Mouse (Mus musculus) CH12F3 (cell line): Measurements from ENCODE around the gene Gm6525.

Experiments used
- in situ Hi-C: fragments of 300-500 bp; cut with MboI; formaldehyde crosslinking; loops from 2 replicates; pipeline ENCODE4 v1.14.3; 2020; ENCODE audit warnings: low sequenced_read_pairs

Gene Gm6525

DNA sequence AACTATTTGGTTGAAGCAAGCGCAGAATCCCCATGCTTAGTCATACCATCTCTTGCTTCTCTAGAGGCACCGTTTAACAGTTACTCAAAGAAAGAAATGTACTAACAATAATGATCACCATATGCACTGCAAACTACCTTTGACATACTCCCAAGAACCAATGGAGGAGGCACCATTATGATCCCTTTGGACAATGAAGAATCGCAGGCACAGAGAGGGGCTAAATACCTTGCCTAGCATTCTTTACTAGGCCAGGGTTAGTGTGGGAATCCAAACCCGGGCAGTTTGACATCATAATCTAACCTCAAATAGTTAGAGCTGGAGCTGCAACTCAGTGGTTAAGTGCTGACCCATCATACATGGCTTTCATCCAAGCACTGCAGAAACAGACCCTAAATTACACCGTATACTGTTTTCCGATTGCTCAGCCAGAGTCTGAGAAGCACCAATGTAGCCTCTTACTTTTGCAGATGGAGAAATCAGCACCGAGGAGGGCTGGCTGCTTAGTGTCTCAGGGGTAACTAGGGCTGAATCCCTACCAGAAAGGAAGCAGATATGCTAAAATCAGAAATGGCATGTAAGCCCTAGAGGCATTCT is 35.1 kb downstream of the Gm6525 start:
- in situ Hi-C loops, result no loop called here

DNA sequence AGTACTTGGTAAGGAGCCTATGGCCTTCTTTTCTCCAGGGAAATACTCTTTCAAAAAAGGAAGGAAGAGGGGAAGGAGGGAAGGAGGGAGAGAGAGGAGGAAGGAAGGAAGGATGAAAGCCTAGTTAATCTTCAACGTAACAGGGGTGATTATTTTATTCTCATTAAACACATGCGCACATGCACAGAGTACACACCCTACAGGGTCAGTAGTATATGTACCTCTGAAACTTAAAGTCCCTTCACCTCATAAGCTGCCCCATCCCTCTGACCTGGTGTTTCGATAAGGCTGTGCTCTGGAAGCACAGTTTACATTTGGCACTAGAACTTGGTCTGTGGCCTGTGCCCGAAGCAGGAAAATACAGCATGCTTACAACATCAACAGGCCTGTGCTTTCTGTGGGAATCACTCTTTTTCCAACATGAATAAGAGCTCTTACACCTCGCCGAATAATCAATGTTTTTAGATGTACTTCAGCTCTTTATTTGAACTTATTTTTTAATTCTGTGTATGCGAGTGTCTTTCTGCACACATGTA is 37.5 kb downstream of the Gm6525 start:
- in situ Hi-C loops, result no loop called here

DNA sequence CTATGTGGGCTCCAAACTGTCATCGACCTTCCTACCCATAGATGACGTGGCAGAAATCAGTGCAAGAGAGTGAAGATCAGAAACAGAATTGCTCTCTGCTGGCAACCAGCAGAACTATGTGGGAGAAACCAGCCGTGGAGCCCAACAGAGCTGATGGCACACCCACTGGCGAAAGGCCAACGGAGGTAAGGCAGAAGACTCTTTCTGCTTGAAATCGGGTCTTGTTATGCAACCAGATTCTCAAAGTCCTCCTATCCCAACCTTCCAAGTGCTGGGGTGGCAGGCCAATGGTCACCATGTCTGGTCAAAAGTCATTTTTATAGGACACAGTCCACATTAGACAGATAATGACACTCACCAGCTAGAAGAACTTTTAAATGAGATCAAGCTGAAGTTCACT is 40.6 kb downstream of the Gm6525 start:
- in situ Hi-C loops, result no loop called here

DNA sequence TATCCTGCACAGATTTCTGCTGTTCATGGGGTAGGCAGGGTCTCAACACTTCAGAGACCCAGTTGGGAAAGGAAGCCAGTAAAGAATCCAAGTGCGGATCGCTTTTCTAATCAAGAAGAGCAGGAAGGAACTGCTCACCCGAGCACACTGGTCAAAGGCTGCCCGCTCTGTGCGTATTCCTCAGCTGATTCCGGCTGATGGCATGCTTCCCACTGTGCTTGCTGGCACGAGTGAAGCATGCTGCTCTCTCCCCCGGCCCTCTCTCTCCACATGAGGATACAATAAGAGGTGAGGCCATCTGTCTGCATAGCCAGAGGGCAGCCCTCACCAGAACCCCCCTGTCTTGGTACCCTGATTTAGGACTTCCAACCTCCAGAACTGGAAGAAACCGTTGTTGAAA is 41.3 kb downstream of the Gm6525 start:
- in situ Hi-C loops, result no loop called here

DNA sequence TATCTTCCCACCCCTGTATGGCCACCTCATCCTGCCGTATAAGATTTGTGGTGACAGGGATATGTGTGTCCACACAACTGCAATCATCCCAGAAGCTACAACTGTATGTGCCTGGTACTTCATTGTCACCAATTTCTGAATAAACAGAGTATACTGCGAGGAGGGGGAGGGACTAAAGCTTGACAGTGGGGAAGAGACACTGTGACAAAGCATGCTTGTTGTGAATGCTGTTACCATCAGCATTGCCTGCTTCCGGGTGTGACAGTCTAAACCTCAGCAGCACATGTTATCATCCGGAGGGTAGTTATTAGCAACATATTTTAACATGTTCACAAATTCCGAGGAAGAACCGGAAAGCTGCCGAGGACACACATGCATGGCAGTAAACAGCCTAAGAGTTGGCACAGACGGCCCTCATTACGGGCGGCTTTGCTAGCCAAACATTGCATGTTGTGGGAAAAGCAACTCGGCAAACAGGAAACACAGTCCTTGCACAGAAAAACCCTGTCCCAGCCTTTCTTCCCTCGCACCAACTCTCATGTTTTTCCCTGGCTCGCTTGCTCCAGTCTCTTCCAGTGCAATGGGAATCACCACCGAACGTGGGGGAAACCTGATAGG is 41.9 kb downstream of the Gm6525 start:
- in situ Hi-C loops, result no loop called here

DNA sequence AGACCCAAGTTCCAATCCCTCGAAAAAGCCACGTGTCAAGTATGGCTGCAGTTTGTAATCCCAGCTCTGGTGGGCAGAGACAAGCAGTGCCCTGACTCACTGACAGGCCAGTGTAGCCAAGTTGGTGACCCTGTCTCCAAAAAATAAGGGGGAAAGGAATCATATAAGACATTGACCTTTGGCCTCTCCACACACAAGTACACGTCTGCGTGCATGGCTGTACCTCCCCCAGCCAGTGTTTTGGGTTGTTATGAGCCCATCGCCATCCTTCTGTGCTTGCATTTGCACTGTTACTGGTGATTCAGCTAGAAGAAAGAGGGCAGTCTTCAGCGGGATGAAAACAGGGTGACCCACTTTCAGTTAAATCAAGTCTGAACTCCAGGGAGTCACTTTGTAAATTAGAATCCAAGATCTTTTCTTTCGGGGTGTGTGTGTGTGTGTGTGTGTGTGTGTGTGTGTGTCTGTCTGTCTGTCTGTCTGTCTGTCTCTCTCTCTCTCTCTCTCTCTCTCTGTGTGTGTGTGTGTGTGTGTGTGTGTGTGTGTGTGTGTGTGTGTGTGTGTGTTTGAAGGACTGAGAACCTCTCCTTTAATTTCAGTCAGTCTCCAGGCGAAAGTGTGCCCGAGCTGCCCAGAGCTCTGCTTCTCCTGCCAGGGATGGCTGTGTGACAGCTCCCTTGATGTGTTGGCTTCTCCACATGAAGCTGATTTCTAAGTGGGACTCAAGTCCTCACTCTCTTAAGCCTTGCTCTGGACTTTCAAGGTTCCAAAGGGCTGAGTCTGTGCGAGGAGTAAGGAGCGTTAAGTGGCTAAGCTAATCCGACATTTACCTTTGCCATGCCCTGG is 43.4 kb downstream of the Gm6525 start:
- in situ Hi-C loops, result no loop called here

DNA sequence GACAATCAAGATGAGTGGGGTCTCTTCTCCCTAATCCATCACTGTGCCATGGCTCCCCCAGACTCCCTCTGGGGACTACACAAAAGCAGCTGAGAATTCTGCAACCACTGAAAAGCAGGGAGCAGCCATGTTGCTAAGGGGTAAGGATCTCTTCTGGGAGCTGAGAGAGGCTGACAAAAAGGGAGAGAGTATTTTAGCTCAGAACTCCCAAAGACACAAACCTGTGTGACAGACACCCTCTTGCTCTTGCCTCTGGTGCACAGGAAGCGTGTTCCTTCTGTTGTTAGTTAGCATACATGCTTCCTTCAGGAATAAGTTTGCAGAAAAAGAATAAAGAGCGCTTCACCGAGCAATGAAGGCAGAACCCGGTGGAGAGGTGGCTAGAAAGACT is 44.1 kb downstream of the Gm6525 start:
- in situ Hi-C loops, result no loop called here

DNA sequence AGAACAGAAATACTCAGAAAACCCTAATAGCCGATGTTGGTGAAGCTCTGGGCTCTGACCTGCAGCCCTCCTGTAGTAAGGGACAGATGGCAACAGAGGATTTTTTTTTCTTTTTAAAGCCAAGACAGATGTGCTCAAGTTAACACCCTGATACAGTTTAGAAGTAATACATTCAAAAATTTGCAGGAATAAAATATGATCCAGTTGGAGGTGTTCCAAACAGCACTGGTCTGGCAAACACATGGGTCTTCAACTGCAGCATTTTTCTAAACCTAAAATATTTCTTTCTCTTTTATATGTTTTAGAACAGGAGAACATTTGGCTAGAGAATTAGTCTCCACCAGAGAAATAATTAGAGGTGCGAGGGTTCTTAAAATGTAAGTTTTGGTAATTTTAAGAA is 44.6 kb downstream of the Gm6525 start:
- in situ Hi-C loops, result no loop called here

DNA sequence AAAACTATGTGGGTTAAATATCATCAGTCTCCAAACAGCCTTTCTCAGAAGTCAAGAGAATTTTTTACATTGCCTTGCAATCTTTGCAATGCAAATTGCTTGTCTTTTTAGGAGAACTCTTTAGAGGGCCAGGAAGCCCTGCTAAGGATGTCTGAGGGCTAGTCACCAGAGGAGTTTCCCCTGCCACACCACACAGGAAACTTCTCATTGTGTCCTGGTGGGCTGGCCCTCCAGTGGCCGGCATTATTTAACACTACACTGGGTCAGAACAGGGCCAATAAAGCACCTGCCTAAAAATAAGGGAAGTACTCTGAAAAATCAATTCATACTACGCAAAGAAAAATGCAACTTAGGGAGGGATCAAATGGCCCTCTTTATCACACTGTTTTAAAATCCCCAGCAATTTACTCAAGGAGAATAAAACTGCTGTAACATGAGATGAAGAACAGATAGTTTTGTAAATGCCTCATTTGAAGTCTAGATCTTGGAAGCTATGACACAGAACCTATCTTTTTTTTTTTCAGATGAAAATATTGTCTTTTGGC is 45.3 kb downstream of the Gm6525 start:
- in situ Hi-C loops, result no loop called here

DNA sequence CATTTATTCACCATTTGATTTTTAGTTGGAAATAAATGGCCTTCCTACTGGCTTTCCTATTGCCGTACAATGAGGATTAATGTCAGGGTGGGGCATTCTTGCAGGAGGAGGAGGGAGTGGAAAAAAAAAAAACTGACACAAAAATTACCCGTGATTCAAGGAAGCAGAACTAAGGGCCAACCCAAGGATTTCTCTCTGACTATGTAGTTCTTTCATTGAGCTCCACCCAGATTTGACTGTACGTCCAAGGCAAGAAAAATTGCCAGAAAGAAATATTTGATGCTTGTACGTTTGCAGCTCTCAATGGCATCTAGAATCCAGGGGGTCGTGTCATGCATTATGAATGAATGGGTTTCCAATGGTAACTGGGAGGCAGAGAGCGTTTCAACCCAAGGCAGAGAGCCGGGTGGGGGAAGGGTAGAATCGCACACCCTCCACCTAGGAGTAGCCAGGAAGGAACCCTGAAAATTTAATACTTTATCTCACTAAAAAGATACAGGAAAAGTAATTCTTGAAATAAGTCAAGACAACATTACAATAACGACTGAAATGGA is 45.9 kb downstream of the Gm6525 start:
- in situ Hi-C loops, result no loop called here

DNA sequence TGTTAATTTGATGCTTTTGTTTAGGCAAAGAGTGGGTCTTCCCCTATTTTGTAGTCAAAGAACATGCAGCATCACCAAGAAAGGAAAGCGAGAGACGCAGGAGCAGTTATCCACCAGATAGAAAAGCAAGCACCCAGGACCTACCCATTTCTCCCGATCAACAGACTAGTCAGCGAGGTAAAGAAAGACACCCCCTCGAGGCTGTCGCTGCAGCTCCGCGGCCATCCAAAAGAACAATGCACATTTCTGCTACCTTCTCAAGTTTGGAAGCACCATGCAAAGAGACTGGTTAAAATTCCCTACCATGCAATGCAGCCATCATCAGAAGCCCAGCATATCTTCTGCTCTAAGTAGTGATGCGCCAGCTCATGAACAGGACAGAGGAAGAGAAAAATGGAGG is 46.4 kb downstream of the Gm6525 start:
- in situ Hi-C loops, result no loop called here

DNA sequence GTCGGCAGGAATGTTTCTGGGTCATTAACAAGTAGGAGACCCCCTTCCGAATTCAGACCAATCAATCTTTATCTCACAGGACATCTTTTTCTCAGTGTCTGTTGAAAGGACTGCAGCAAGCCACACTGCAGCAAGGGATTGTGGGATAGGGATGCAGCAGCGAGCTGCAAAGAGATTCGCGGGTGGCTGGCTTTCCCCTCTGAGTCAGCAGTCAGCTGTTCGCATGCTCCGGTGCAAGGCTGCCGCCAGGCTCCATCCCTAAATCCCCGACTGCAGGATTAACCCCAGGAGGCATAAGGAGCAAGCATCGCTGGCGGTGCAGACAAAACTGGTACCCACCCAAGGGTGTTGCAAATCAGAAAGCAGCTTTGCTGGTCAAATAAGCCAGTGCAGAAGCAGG is 46.8 kb downstream of the Gm6525 start:
- in situ Hi-C loops, result no loop called here
